ENCODE assay signal across 8 mouse cellular contexts in the genomic region with DNA sequence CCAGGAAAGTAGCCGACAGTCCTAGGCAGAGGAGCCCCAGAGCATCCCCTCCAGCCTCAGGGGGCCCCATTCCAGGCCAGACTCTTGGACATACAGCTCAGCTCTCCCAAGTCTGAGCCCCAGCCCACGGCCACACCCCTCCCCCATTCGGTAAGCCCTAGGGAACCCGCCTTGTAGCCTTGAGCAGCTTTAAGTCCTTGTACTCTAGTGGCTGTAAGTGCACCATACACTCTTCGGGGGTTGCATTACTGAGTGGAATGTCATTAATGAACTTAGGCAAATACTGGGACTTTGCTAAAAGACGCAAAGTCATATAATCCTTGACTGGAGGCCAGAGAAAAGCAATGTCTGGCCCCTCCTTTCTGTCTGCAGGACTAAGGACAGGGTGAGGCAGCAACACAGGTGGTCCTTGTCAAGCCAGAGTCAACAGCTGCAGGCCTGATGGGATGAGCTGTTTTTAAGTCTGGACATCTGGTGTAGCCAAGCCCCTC. TPM values are rescaled to one million over a fixed set of nuclear protein-coding genes. Genes with fewer than 3 reads are reported as not detected.
A peak's percentile ranks its signal among the peaks of the same experiment; 100 is the strongest.
DNase-seq lines count a peak whose midpoint lies in the region; ATAC-seq and TF ChIP-seq lines count a peak whose summit lies in the region.

No protein-coding gene starts in this region.

- peak; percentile 48 for TF ChIP-seq CTCF in lung, embryonic 14.5 days (IDR thresholded peaks at IDR 0.05; ENCODE audit: low read depth)
- no peak for TF ChIP-seq CTCF in cerebellum, adult 2 months (IDR thresholded peaks at IDR 0.05; ENCODE audit: borderline replicate concordance, insufficient read depth, low read depth, low read length)

- WGBS in heart, embryonic 10.5 days: 37% methylated on average over 6 of the region's 6 CpGs
- 10% methylated on average over 6 of the region's 6 CpGs for WGBS in lung, embryonic 14.5 days
- WGBS in cerebellum, adult 2 months: 43% methylated on average over 6 of the region's 6 CpGs

- peaks cover 27% of the 10 kb centered on the region for H3K36me3 ChIP-seq in heart, embryonic 10.5 days
- H3K36me3 ChIP-seq in lung, embryonic 14.5 days (ENCODE audit: insufficient read depth): peaks cover 21% of the 10 kb centered on the region; the same call in 1 of the 2 replicates

- peak; percentile 57 for DNase-seq in cerebellum, postnatal 10 days
- no peak for DNase-seq in cerebellum, adult 8-10 months
- DNase-seq in 3T3-L1 (ENCODE audit: low read depth, low spot score): peak; percentile 40
- DNase-seq in heart, embryonic 10.5 days (ENCODE audit: low spot score): peak; percentile 79
- DNase-seq in lung, embryonic 14.5 days: peak; percentile 89
- DNase-seq in thymus, postnatal 25 days: no peak
- no peak for DNase-seq in natural killer cell, adult 2 months (ENCODE audit: low spot score in 2 of 2)
- DNase-seq in cerebellum, adult 2 months: no peak

- peak; percentile 88 for ATAC-seq in lung, embryonic 14.5 days (ENCODE audit: insufficient read depth)

- H3K9me3 ChIP-seq in heart, embryonic 10.5 days: no peaks in the 10 kb centered on the region
- H3K9me3 ChIP-seq in lung, embryonic 14.5 days (ENCODE audit: low read depth, low read length): no peaks in the 10 kb centered on the region

- H3K27me3 ChIP-seq in heart, embryonic 10.5 days (ENCODE audit: insufficient read depth, poor library complexity, severe bottlenecking): no peaks in the 10 kb centered on the region
- H3K27me3 ChIP-seq in lung, embryonic 14.5 days (ENCODE audit: insufficient read depth, low read length): no peaks in the 10 kb centered on the region
- no peaks in the 10 kb centered on the region for H3K27me3 ChIP-seq in cerebellum, adult 2 months (ENCODE audit: control insufficient read depth, insufficient read depth, low read length)

- peak overlapping the region; percentile 29 for H3K4me2 ChIP-seq in lung, embryonic 14.5 days

- TF ChIP-seq POLR2A in cerebellum, adult 2 months (IDR thresholded peaks at IDR 0.05; ENCODE audit: borderline replicate concordance, insufficient read depth, low read length): no peak

- peak overlapping the region; percentile 71 for H3K27ac ChIP-seq in heart, embryonic 10.5 days
- H3K27ac ChIP-seq in lung, embryonic 14.5 days (ENCODE audit: low read depth): peak overlapping the region; percentile 81
- no peak overlapping the region for H3K27ac ChIP-seq in cerebellum, adult 2 months (ENCODE audit: insufficient read depth, low read length)

- no peak overlapping the region for H3K9ac ChIP-seq in lung, embryonic 14.5 days

- no peak overlapping the region for H3K4me3 ChIP-seq in heart, embryonic 10.5 days
- H3K4me3 ChIP-seq in lung, embryonic 14.5 days (ENCODE audit: low read depth, low read length): no peak overlapping the region
- no peak overlapping the region for H3K4me3 ChIP-seq in cerebellum, adult 2 months (replicated peaks; ENCODE audit: insufficient read depth, low read depth, low read length)

- peaks cover 45% of the 10 kb centered on the region for H3K4me1 ChIP-seq in heart, embryonic 10.5 days
- peaks cover 23% of the 10 kb centered on the region for H3K4me1 ChIP-seq in lung, embryonic 14.5 days (ENCODE audit: insufficient read depth)
- H3K4me1 ChIP-seq in cerebellum, adult 2 months (ENCODE audit: control insufficient read depth, insufficient read depth, low read length): peaks cover 9% of the 10 kb centered on the region

RNA-seq across cellular contexts. Expression of gene Ckb, which starts 7.9 kb away (rescaled TPM):
- polyA plus RNA-seq in heart, embryonic 10.5 days (2016; fragmentation: Nextera tagmentation; extraction: Ambion mirVana): 408 and 575 TPM in 2 replicates
- polyA plus RNA-seq in lung, embryonic 14.5 days (2014; fragmentation: Nextera tagmentation; extraction: Ambion mirVana): 210 and 217 TPM in 2 replicates
- 5,042 and 5,433 TPM in 2 replicates for polyA plus RNA-seq in cerebellum, adult 2 months (2012; rRNA removed)

RNA-seq across cellular contexts. Expression of gene Trmt61a, which starts 13.7 kb away (rescaled TPM):
- polyA plus RNA-seq in heart, embryonic 10.5 days (2016; fragmentation: Nextera tagmentation; extraction: Ambion mirVana): 12.7 and 18.9 TPM in 2 replicates
- polyA plus RNA-seq in lung, embryonic 14.5 days (2014; fragmentation: Nextera tagmentation; extraction: Ambion mirVana): 8.7 and 9.3 TPM in 2 replicates
- 14.2 and 14.4 TPM in 2 replicates for polyA plus RNA-seq in cerebellum, adult 2 months (2012; rRNA removed)

RNA-seq across cellular contexts. Expression of gene Bag5, which starts 48.9 kb away (rescaled TPM):
- polyA plus RNA-seq in heart, embryonic 10.5 days (2016; fragmentation: Nextera tagmentation; extraction: Ambion mirVana): 43.7 and 47.7 TPM in 2 replicates
- 51.5 and 53.2 TPM in 2 replicates for polyA plus RNA-seq in lung, embryonic 14.5 days (2014; fragmentation: Nextera tagmentation; extraction: Ambion mirVana)
- 52.7 and 54.4 TPM in 2 replicates for polyA plus RNA-seq in cerebellum, adult 2 months (2012; rRNA removed)

RNA-seq across cellular contexts. Expression of gene Apopt1, which starts 48.9 kb away (rescaled TPM):
- polyA plus RNA-seq in heart, embryonic 10.5 days (2016; fragmentation: Nextera tagmentation; extraction: Ambion mirVana): 53.3 and 55.2 TPM in 2 replicates
- 53.3 and 57.3 TPM in 2 replicates for polyA plus RNA-seq in lung, embryonic 14.5 days (2014; fragmentation: Nextera tagmentation; extraction: Ambion mirVana)
- 46.8 and 49.8 TPM in 2 replicates for polyA plus RNA-seq in cerebellum, adult 2 months (2012; rRNA removed)

Comparison
In these comparisons a context has a peak if more than half of its experiments do, and no peak if none do; other contexts are left out.
1. DNase-seq: peak in cerebellum, postnatal 10 days (2 of 2), 3T3-L1 (single experiment), heart, embryonic 10.5 days (single experiment) and lung, embryonic 14.5 days (single experiment); none in cerebellum, adult 8-10 months (single experiment), thymus, postnatal 25 days (single experiment), natural killer cell, adult 2 months (0 of 2) and cerebellum, adult 2 months (0 of 2).